Mouse (Mus musculus) spleen, adult 2 months (tissue): ENCODE measurements around the gene Alg14. TPM values are rescaled to one million over a fixed set of nuclear protein-coding genes. Genes with fewer than 3 reads are reported as not detected.

Source experiments
- DNase-seq, 2 experiments: peaks; one replicate each; pipeline versions ENCODE4 v3.0.0 to v3.0.0-alpha.2; 2012 to 2021; ENCODE audit warnings: low spot score in 2 of 2, low read depth in 1 of 2
- H3K27ac ChIP-seq: fragments of 200-500 bp; 2 replicates; pipeline ENCODE4 v1.5.1; 2012; ENCODE audit warnings: low read length, inconsistent platforms; ENCODE audit not compliant: insufficient read depth
- H3K27me3 ChIP-seq: fragments of 200-500 bp; 2 replicates; pipeline ENCODE4 v1.6.1; 2012; ENCODE audit warnings: mild to moderate bottlenecking, moderate library complexity, low read length, inconsistent platforms; ENCODE audit not compliant: control insufficient read depth, insufficient read depth
- H3K36me3 ChIP-seq: fragments of 200-500 bp; 2 replicates; pipeline ENCODE4 v1.6.1; 2012; ENCODE audit warnings: mild to moderate bottlenecking, low read length, inconsistent platforms; ENCODE audit not compliant: control insufficient read depth, insufficient read depth
- H3K4me1 ChIP-seq: fragments of 200-500 bp; 2 replicates; pipeline ENCODE4 v1.6.1; 2011; ENCODE audit warnings: inconsistent platforms; ENCODE audit not compliant: control insufficient read depth, insufficient read depth, insufficient read length
- H3K4me3 ChIP-seq: fragments of 200-500 bp; 2 replicates; pipeline ENCODE4 v1.5.1; 2011; ENCODE audit warnings: mild to moderate bottlenecking, inconsistent platforms; ENCODE audit not compliant: insufficient read depth, insufficient read length; ENCODE audit errors: extremely low read depth
- CTCF ChIP-seq: fragments of 200-500 bp; IDR thresholded peaks from 2 replicates; pipeline ENCODE4 v1.5.1; 2011; ENCODE audit warnings: mild to moderate bottlenecking, inconsistent platforms; ENCODE audit not compliant: insufficient read depth, insufficient read length, insufficient replicate concordance; ENCODE audit errors: extremely low read depth
- POLR2A ChIP-seq: fragments of 200-500 bp; IDR thresholded peaks from 2 replicates; pipeline ENCODE4 v1.6.1; 2011; ENCODE audit warnings: low read depth, low read length, inconsistent platforms
- WGBS: fragments of 180-500 bp; shearing (Covaris S2); methylation state at CpG from one replicate; pipeline ENCODE4 v1.1.7; 2018; 5-methylcytosine and 5-hydroxymethylcytosine counted together
- polyA plus RNA-seq: library from polyadenylated mRNA; depleted of rRNA; stranded (reverse); fragments of >200 nt; gene quantifications from 2 replicates; pipeline ENCODE4 v1.2.3, GENCODE M21; 2012

Gene Alg14
- polyA plus RNA-seq, 1 experiment, result 4.3 TPM

- Histone ChIP-seq H3K4me3 (no peak overlapping the region), H3K36me3 (no peaks in the 10 kb centered on the region), H3K27me3 (no peaks in the 10 kb centered on the region), H3K4me1 (peaks cover 4% of the 10 kb centered on the region; the same call in 1 of the 2 replicates), H3K27ac (no peak overlapping the region)
- DNase-seq, result no peak
- no peak for TF ChIP-seq POLR2A
- TF ChIP-seq CTCF, result no peak
- WGBS, result 84% methylated on average over 6 of the region's 6 CpGs
These were observed 67.3 kb downstream of the Alg14 start for GRCm38 (mm10) chr3:121358850-121359249.

DNA sequence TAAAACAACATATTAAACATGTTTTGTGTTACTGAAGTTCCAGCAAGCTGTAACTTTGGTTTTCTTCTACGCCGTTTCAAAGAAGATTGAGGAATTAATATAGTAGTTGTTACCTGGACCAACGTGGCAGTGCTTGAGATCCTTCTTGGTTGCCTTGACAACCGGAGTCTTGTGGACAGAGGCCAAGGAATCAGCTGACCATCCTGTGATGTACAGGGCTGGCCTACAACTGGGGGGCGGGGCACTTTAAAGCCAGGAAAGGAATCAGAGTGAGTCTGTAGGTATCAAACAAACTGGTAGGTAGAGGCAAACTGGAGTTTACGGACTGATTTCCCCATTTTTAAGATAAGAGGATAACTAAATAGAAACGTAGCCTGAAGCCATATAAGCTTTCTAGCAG lies 67.7 kb downstream of the Alg14 start:
- WGBS, result 91% methylated on average over 7 of the region's 7 CpGs
- Histone ChIP-seq H3K4me1 (peaks cover 4% of the 10 kb centered on the region; the same call in 1 of the 2 replicates), H3K4me3 (no peak overlapping the region), H3K27ac (no peak overlapping the region), H3K36me3 (no peaks in the 10 kb centered on the region), H3K27me3 (no peaks in the 10 kb centered on the region)
- no peak for DNase-seq
- TF ChIP-seq CTCF, result no peak

GRCm38 (mm10) chr3:121362002-121362401 lies 70.4 kb downstream of the Alg14 start:
- Histone ChIP-seq H3K27me3 (no peaks in the 10 kb centered on the region), H3K4me3 (no peak overlapping the region), H3K4me1 (peaks cover 4% of the 10 kb centered on the region; the same call in 1 of the 2 replicates), H3K27ac (no peak overlapping the region), H3K36me3 (no peaks in the 10 kb centered on the region)
- 9% methylated on average over 1 of the region's 1 CpGs for WGBS
- DNase-seq, result no peak
- no peak for TF ChIP-seq CTCF
- no peak for TF ChIP-seq POLR2A

DNA sequence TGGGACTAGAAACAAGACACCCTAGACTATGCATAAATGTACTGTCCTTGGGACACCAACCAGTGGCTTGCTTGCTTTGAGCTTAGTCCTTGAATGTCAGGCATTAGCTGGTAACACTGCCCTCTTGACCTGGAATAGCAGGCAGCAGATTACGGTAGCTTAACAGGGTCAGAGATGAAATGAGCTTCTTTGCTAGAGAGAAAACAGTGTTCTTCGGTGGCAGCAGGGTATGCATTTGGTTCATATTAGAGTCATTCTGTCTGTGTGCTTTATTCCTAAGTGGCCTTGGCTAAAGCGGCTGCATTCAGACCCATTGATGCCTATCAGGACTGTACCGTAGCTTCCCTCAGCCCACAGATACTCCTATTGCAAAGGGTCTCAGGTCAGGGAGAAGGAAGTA lies 72.8 kb downstream of the Alg14 start:
- Histone ChIP-seq H3K4me3 (no peak overlapping the region), H3K4me1 (peaks cover 4% of the 10 kb centered on the region; the same call in 1 of the 2 replicates), H3K36me3 (no peaks in the 10 kb centered on the region), H3K27ac (no peak overlapping the region), H3K27me3 (no peaks in the 10 kb centered on the region)
- 84% methylated on average over 4 of the region's 4 CpGs for whole genome bisulfite sequencing
- TF ChIP-seq POLR2A, result no peak
- no peak for TF ChIP-seq CTCF
- DNase-seq, result no peak

DNA sequence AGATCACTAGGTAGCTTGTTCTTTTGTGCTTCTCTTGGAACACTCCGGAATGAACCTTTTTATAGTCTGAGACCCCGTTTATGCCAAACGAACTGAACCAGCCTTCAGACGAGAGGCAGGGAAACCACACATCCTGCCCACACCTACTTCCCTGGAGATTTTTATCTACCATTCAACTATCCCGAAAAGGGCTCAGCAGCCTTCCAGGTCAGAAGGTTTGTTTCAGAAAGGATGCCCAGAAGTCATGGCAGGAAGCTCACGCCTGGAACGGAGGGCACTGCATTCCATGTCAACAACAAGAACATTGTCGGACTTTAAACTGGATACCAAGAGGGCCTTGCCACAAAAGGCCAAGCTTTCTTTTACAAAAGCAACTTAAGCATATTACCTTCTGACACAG lies 73.6 kb downstream of the Alg14 start:
- no peak overlapping the region for H3K4me3 ChIP-seq
- TF ChIP-seq CTCF (no peak), POLR2A (no peak)
- 43% methylated on average over 8 of the region's 8 CpGs for WGBS
- no peak overlapping the region for H3K27ac ChIP-seq
- no peaks in the 10 kb centered on the region for H3K36me3 ChIP-seq
- H3K27me3 ChIP-seq, result no peaks in the 10 kb centered on the region
- H3K4me1 ChIP-seq, result peaks cover 4% of the 10 kb centered on the region; the same call in 1 of the 2 replicates
- no peak for DNase-seq

- no peaks in the 10 kb centered on the region for H3K27me3 ChIP-seq
- no peaks in the 10 kb centered on the region for H3K36me3 ChIP-seq
- TF ChIP-seq CTCF, result no peak
- no peak for TF ChIP-seq POLR2A
- H3K4me1 ChIP-seq, result peaks cover 13% of the 10 kb centered on the region; the same call in 1 of the 2 replicates
- no peak overlapping the region for H3K4me3 ChIP-seq
- H3K27ac ChIP-seq, result no peak overlapping the region
- DNase-seq, result no peak
- 89% methylated on average over 4 of the region's 4 CpGs for WGBS
These were observed 77.0 kb downstream of the Alg14 start for GRCm38 (mm10) chr3:121368616-121369015.

- WGBS, result 6% methylated on average over 6 of the region's 6 CpGs
- Histone ChIP-seq H3K4me1 (peaks cover 13% of the 10 kb centered on the region; the same call in 1 of the 2 replicates), H3K27ac (peak overlapping the region; percentile 81), H3K27me3 (no peaks in the 10 kb centered on the region), H3K4me3 (peak overlapping the region; percentile 38; the same call in 1 of the 2 replicates), H3K36me3 (no peaks in the 10 kb centered on the region)
- peak; percentile 59 to 88 for DNase-seq
- TF ChIP-seq CTCF (no peak), POLR2A (no peak; the same call in 1 of the 2 replicates)
These were observed 77.9 kb downstream of the Alg14 start for GRCm38 (mm10) chr3:121369517-121369916.
